Mouse (Mus musculus) Patski (cell line): ENCODE measurements around the gene Ap1ar. TPM values are rescaled to one million over a fixed set of nuclear protein-coding genes. Genes with fewer than 3 reads are reported as not detected.
A peak's percentile ranks its signal among the peaks of the same experiment; 100 is the strongest.

Experiments used
- ATAC-seq: fragments of 100-300 bp; one replicate; pipeline ENCODE4 v1.8.0; 2021
- CTCF ChIA-PET: fragments of 350-600 bp; sonication (Branson Sonifier 250); formaldehyde crosslinking; loops from one replicate; lab custom pipeline; 2022; ENCODE audit warnings: inconsistent platforms; lab: Charles Lee
- POLR2A ChIA-PET: fragments of 350-600 bp; sonication (Branson Sonifier 250); formaldehyde crosslinking; loops from one replicate; lab custom pipeline; 2022; ENCODE audit warnings: antibody characterized with exemption, inconsistent platforms; lab: Charles Lee
- DNase-seq: peaks from one replicate; pipeline ENCODE4 v3.0.0-alpha.2; 2011; ENCODE audit warnings: low read depth, low spot score
- H3K27me3 ChIP-seq: fragments of 371-371 bp; one replicate; pipeline ENCODE4 v1.5.1; 2021
- CTCF ChIP-seq: fragments of 100-300 bp; IDR thresholded peaks from one replicate; pipeline ENCODE4 v1.5.1; 2021
- in situ Hi-C: fragments of 300-500 bp; cut with MboI; formaldehyde crosslinking; loops from 3 replicates; pipeline ENCODE4 v1.11.1; 2018; ENCODE audit warnings: low pct_unique_long_range_greater_than_20kb, mixed read lengths
- polyA plus RNA-seq: library from polyadenylated mRNA; unstranded; gene quantifications from one replicate; pipeline ENCODE4 v1.2.3, GENCODE M21; 2021

The Ap1ar gene
- 166 TPM for polyA plus RNA-seq

- POLR2A ChIA-PET, result interaction anchor here (0.6 to 2.6 kb wide), 9 partner anchors 11 to 117 kb away, joined by 3 to 9 read pairs (median 3); no protein-coding TSS in a partner anchor
- H3K27me3 ChIP-seq, result no peaks in the 10 kb centered on the region
- in situ Hi-C loops, result loop anchor here (5.0 to 25.0 kb wide), 2 partner anchors 110 to 1375 kb away; no protein-coding TSS in a partner anchor
- peak; percentile 97 for TF ChIP-seq CTCF
- DNase-seq (peak; percentile 87), ATAC-seq (peak; percentile 96)
- CTCF ChIA-PET, result interaction anchor here (0.8 to 2.5 kb wide), 8 partner anchors 9 to 143 kb away, joined by 3 to 11 read pairs (median 4); no protein-coding TSS in a partner anchor
These were observed at the start of gene Ap1ar for GRCm38 (mm10) chr3:127837154-127837865. Gene Ap1ar (minus strand): TSS chr3:127837523.

DNA sequence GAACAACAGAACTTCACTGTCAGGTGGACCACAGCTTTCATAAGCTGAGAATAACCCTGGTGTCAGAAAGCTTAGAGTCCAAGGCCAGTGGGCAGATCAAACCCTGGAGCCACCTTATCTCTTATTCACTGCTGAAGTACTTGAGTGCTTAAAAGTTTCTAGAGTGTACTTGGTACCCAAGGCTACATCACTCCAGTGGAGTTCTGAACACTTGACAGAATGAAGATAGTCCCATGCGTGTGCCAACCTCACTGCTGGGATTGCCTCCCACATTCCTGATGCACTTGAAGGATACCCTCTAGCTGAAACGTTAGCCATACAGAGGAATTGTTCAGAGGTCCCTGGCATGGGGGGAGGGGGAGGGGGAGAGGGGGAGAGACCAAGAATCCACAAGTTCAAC lies 44.4 kb upstream of the Ap1ar start:
- no peak for ATAC-seq

DNA sequence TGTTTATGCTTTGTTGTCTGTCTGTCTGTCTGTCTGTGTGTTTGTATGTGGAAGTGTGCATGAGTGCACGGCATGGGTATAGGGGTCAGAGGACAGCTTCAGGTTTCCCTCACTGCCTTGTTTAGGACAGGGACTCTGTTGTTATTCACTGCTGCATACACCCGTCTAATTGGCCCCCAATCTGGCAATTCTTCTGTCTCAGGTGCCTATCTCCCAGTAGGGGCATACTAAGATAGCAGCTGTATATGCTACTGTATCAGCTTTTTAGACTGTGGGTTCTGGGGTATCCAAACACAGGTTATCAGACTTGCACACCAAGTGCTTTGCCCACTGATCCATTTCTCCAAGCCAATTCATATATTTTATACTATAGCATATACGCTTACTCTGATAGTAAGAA lies 42.6 kb upstream of the Ap1ar start:
- POLR2A ChIA-PET, result no interaction called here
- H3K27me3 ChIP-seq, result no peaks in the 10 kb centered on the region
- in situ Hi-C loops, result no loop called here
- TF ChIP-seq CTCF, result no peak
- CTCF ChIA-PET, result interaction anchor here (1.3 to 2.0 kb wide), 2 partner anchors 15 to 17 kb away, joined by 4 read pairs; no protein-coding TSS in a partner anchor
- ATAC-seq, result no peak
- DNase-seq, result no peak

More for the DNA sequence above, 44.4 kb upstream of the Ap1ar start:
- H3K27me3 ChIP-seq, result no peaks in the 10 kb centered on the region
- no peak for TF ChIP-seq CTCF
- CTCF ChIA-PET, result interaction anchor here (1.1 to 1.7 kb wide), 4 partner anchors 9 to 25 kb away, joined by 3 to 7 read pairs (median 3); no protein-coding TSS in a partner anchor
- in situ Hi-C loops, result no loop called here
- POLR2A ChIA-PET, result interaction anchor here (0.6 kb wide), 1 partner anchor 13 kb away, joined by 6 read pairs; no protein-coding TSS in a partner anchor
- DNase-seq, result no peak

GRCm38 (mm10) chr3:127875509-127875908 lies 38.2 kb upstream of the Ap1ar start:
- in situ Hi-C loops, result no loop called here
- DNase-seq, result no peak
- H3K27me3 ChIP-seq, result no peaks in the 10 kb centered on the region
- POLR2A ChIA-PET, result interaction anchor here (0.7 kb wide), 1 partner anchor 302 kb away, joined by 4 read pairs; no protein-coding TSS in a partner anchor
- TF ChIP-seq CTCF, result no peak
- ATAC-seq, result no peak
- CTCF ChIA-PET, result interaction anchor here (4.3 kb wide), 1 partner anchor 12 kb away, joined by 17 read pairs; no protein-coding TSS in a partner anchor

GRCm38 (mm10) chr3:127875059-127875458 lies 37.7 kb upstream of the Ap1ar start:
- no peak for TF ChIP-seq CTCF
- CTCF ChIA-PET, result interaction anchor here (1.1 to 4.3 kb wide), 2 partner anchors 12 to 45 kb away, joined by 3 to 17 read pairs; no protein-coding TSS in a partner anchor
- no peak for DNase-seq
- in situ Hi-C loops, result no loop called here
- ATAC-seq, result no peak
- no peaks in the 10 kb centered on the region for H3K27me3 ChIP-seq
- POLR2A ChIA-PET, result no interaction called here

DNA sequence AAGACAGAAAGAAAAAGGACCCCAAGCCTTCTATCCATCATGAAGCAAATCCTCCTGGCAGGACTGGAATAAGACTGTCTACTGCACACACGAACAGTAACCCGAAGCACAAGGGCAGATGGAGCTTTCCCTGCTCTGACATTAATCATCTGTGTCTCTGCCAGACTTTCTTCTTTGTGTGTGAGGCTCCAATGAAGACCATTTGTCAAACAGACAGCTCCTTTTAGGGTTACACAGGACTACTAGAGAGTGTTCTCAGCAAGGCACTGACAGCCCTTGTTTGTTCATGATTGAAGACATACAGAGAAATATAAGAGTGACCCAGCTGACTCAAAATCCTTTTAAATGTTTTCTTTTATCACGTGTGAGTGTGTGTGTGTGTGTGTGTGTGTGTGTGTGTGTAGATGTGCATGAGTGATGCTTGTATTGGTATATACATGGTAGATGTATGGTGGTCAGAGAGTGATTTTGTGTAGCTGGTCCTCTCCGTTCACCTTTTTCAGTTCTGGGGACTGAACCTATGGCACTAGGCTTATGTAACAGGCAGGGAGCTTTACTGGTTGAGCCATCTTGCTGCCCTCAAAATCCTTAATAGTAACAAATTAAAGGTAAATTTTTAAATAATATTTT lies 37.0 kb upstream of the Ap1ar start:
- no peak for ATAC-seq
- in situ Hi-C loops, result no loop called here
- TF ChIP-seq CTCF, result no peak
- ChIA-PET CTCF (interaction anchor here (0.7 to 4.3 kb wide), 4 partner anchors 10 to 44 kb away, joined by 3 to 17 read pairs (median 4); no protein-coding TSS in a partner anchor), POLR2A (interaction anchor here (0.7 kb wide), 1 partner anchor 72 kb away, joined by 3 read pairs; no protein-coding TSS in a partner anchor)
- H3K27me3 ChIP-seq, result no peaks in the 10 kb centered on the region
- DNase-seq, result no peak

DNA sequence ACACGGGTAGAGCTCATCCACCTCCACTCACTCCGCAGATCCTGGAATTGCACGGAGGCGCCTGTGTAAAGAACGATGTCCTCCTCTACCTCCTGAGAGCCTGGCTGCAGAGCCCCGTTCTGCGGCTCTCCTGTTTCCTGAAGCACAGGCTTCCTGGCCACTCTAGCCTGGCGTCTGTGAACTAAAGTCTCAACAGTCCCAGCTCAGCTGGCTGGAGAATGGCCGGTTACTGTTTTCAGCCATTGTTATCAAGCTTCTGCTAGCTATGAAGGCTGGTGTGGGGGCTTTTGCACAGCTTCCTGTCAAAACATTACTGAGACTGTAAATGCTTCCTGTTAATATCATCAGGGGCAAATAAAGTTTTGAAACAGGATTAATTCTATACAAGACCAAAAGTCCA lies 34.3 kb upstream of the Ap1ar start:
- CTCF ChIA-PET, result interaction anchor here (0.7 to 4.3 kb wide), 2 partner anchors 8 to 78 kb away, joined by 3 to 17 read pairs; no protein-coding TSS in a partner anchor
- POLR2A ChIA-PET, result no interaction called here
- in situ Hi-C loops, result no loop called here

DNA sequence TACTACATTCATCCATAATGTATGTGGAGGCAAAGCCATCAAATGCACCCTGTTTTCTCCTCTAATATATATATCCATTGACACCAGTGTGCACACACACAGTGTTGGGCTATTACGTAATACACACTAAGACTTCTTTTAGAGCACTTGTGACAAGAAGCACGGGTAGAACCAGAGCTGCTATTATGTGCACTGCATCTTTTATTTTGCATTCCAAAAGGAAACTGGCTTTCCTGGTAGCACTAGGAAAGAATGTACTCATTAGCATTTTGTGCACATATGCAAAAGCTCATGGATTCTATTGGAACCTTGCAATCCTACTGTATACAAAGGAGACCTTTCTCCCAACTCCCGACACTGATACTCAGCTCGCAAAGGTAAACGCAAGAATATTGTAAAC lies 31.6 kb upstream of the Ap1ar start:
- ChIA-PET POLR2A (interaction anchor here (0.7 kb wide), 2 partner anchors 13 to 297 kb away, joined by 4 to 6 read pairs; no protein-coding TSS in a partner anchor), CTCF (interaction anchor here (1.0 to 1.2 kb wide), 2 partner anchors 14 to 15 kb away, joined by 3 read pairs; no protein-coding TSS in a partner anchor)
- in situ Hi-C loops, result no loop called here
- no peak for TF ChIP-seq CTCF
- no peaks in the 10 kb centered on the region for H3K27me3 ChIP-seq
- ATAC-seq (no peak), DNase-seq (no peak)

More for the DNA sequence above, 34.3 kb upstream of the Ap1ar start:
- DNase-seq (no peak), ATAC-seq (no peak)
- H3K27me3 ChIP-seq, result no peaks in the 10 kb centered on the region
- no peak for TF ChIP-seq CTCF

GRCm38 (mm10) chr3:127868046-127868758 lies 30.9 kb upstream of the Ap1ar start:
- ChIA-PET CTCF (interaction anchor here (1.0 to 1.2 kb wide), 2 partner anchors 14 to 16 kb away, joined by 3 read pairs; no protein-coding TSS in a partner anchor), POLR2A (interaction anchor here (0.7 kb wide), 2 partner anchors 13 to 297 kb away, joined by 4 to 6 read pairs; no protein-coding TSS in a partner anchor)
- no peak for ATAC-seq
- no peak for TF ChIP-seq CTCF
- DNase-seq, result no peak
- no peaks in the 10 kb centered on the region for H3K27me3 ChIP-seq
- in situ Hi-C loops, result no loop called here
